Mouse (Mus musculus): ENCODE measurements at regions not wholly inside any gene's neighbourhood (a gene's known extent, or its start where the extent isn't known, plus 50 kb on each side); places are given as distances from the start of the nearest gene placed in this dataset.

GRCm38 (mm10) chr15:27259854-27260191 lies 206.7 kb upstream of the Ank start:
- no peak overlapping the region for H3K4me3 ChIP-seq (ENCODE audit: insufficient read depth in 1 of 2, low read depth in 1 of 2, low read length in 2 of 2, poor library complexity in 1 of 2, severe bottlenecking in 1 of 2)
- no peaks in the 10 kb centered on the region for H3K9me3 ChIP-seq (ENCODE audit: control insufficient read depth, insufficient read depth, low read depth, low read length)
- H3K4me1 ChIP-seq (ENCODE audit: control insufficient read depth in 2 of 2, insufficient read depth in 2 of 2, low read length in 2 of 2, poor library complexity in 1 of 2), result no peaks in the 10 kb centered on the region
- no peak overlapping the region for H3K27ac ChIP-seq (ENCODE audit: insufficient read depth, low read depth, low read length, poor library complexity, severe bottlenecking)
- no peak for TF ChIP-seq CHD2 (IDR thresholded peaks at IDR 0.05; ENCODE audit: low read depth, low read length)
- TF ChIP-seq MAFK (IDR thresholded peaks at IDR 0.05; ENCODE audit: insufficient read depth, low read depth, low read length), result no peak
- TF ChIP-seq ZC3H11A (IDR thresholded peaks at IDR 0.05; ENCODE audit: borderline replicate concordance, low read depth, low read length), result no peak
- TF ChIP-seq HCFC1 (IDR thresholded peaks at IDR 0.05; ENCODE audit: borderline replicate concordance, insufficient read depth, low read length), result no peak
- no peaks in the 10 kb centered on the region for H3K36me3 ChIP-seq (ENCODE audit: control insufficient read depth, insufficient read depth, low read length, poor library complexity, severe bottlenecking)
- in situ Hi-C loops (cut with MboI; ENCODE audit: low sequenced_read_pairs in 2 of 2, unreplicated experiment in 2 of 2), result no loop called here
- H3K9ac ChIP-seq (ENCODE audit: insufficient read depth, low read depth, low read length, poor library complexity, severe bottlenecking), result no peak overlapping the region
- DNase-seq (ENCODE audit: low read depth, low spot score), result no peak

GRCm38 (mm10) chr15:27270203-27270602 lies 196.3 kb upstream of the Ank start:
- in situ Hi-C loops (cut with MboI; ENCODE audit: low sequenced_read_pairs in 2 of 2, unreplicated experiment in 2 of 2), result no loop called here
- Histone ChIP-seq H3K27ac (ENCODE audit: insufficient read depth, low read depth, low read length, poor library complexity, severe bottlenecking) (no peak overlapping the region), H3K9ac (ENCODE audit: insufficient read depth, low read depth, low read length, poor library complexity, severe bottlenecking) (no peak overlapping the region), H3K36me3 (ENCODE audit: control insufficient read depth, insufficient read depth, low read length, poor library complexity, severe bottlenecking) (no peaks in the 10 kb centered on the region), H3K4me1 (ENCODE audit: control insufficient read depth in 2 of 2, insufficient read depth in 2 of 2, low read length in 2 of 2, poor library complexity in 1 of 2) (no peaks in the 10 kb centered on the region), H3K4me3 (ENCODE audit: insufficient read depth in 1 of 2, low read depth in 1 of 2, low read length in 2 of 2, poor library complexity in 1 of 2, severe bottlenecking in 1 of 2) (no peak overlapping the region), H3K9me3 (ENCODE audit: control insufficient read depth, insufficient read depth, low read depth, low read length) (no peaks in the 10 kb centered on the region)
- no peak for TF ChIP-seq HCFC1 (IDR thresholded peaks at IDR 0.05; ENCODE audit: borderline replicate concordance, insufficient read depth, low read length)
- TF ChIP-seq ZNF384 (IDR thresholded peaks at IDR 0.05; ENCODE audit: low read depth, low read length), result no peak
- TF ChIP-seq CHD2 (IDR thresholded peaks at IDR 0.05; ENCODE audit: low read depth, low read length), result no peak
- TF ChIP-seq MAFK (IDR thresholded peaks at IDR 0.05; ENCODE audit: insufficient read depth, low read depth, low read length), result no peak
- TF ChIP-seq ZC3H11A (IDR thresholded peaks at IDR 0.05; ENCODE audit: borderline replicate concordance, low read depth, low read length), result no peak
- no peak for DNase-seq (ENCODE audit: low read depth, low spot score)

- TF ChIP-seq HCFC1 (IDR thresholded peaks at IDR 0.05; ENCODE audit: borderline replicate concordance, insufficient read depth, low read length) (no peak), MAFK (IDR thresholded peaks at IDR 0.05; ENCODE audit: insufficient read depth, low read depth, low read length) (no peak)
- Histone ChIP-seq H3K36me3 (ENCODE audit: control insufficient read depth, insufficient read depth, low read length, poor library complexity, severe bottlenecking) (no peaks in the 10 kb centered on the region), H3K9me3 (ENCODE audit: control insufficient read depth, insufficient read depth, low read depth, low read length) (peaks cover 9% of the 10 kb centered on the region; the same call in 1 of the 2 replicates), H3K4me3 (ENCODE audit: insufficient read depth in 1 of 2, low read depth in 1 of 2, low read length in 2 of 2, poor library complexity in 1 of 2, severe bottlenecking in 1 of 2) (no peak overlapping the region), H3K27ac (ENCODE audit: insufficient read depth, low read depth, low read length, poor library complexity, severe bottlenecking) (no peak overlapping the region), H3K4me1 (ENCODE audit: control insufficient read depth in 2 of 2, insufficient read depth in 2 of 2, low read length in 2 of 2, poor library complexity in 1 of 2) (no peaks in the 10 kb centered on the region), H3K9ac (ENCODE audit: insufficient read depth, low read depth, low read length, poor library complexity, severe bottlenecking) (no peak overlapping the region)
- in situ Hi-C loops (cut with MboI; ENCODE audit: low sequenced_read_pairs in 2 of 2, unreplicated experiment in 2 of 2), result no loop called here
- peak; percentile 6 for DNase-seq (ENCODE audit: low read depth, low spot score)
These were observed 184.2 kb upstream of the Ank start for GRCm38 (mm10) chr15:27282279-27282678.

- in situ Hi-C loops (cut with MboI; ENCODE audit: low sequenced_read_pairs in 2 of 2, unreplicated experiment in 2 of 2), result loop anchor here (25.0 kb wide), 1 partner anchor 283 kb away; no protein-coding TSS in a partner anchor
- no peak for DNase-seq (ENCODE audit: low read depth, low spot score)
- H3K9ac ChIP-seq (ENCODE audit: insufficient read depth, low read depth, low read length, poor library complexity, severe bottlenecking), result no peak overlapping the region
- H3K4me1 ChIP-seq (ENCODE audit: control insufficient read depth in 2 of 2, insufficient read depth in 2 of 2, low read length in 2 of 2, poor library complexity in 1 of 2), result 0 out of 4 replicates have a peak, but pooled peaks cover 0 to 3% of the 10 kb centered on the region in 2 experiments
- TF ChIP-seq HCFC1 (IDR thresholded peaks at IDR 0.05; ENCODE audit: borderline replicate concordance, insufficient read depth, low read length), result no peak
- peak overlapping the region in 1 of 2 experiments; percentile 68; a peak in 2 of 4 replicates for H3K4me3 ChIP-seq (ENCODE audit: insufficient read depth in 1 of 2, low read depth in 1 of 2, low read length in 2 of 2, poor library complexity in 1 of 2, severe bottlenecking in 1 of 2)
- no peaks in the 10 kb centered on the region for H3K9me3 ChIP-seq (ENCODE audit: control insufficient read depth, insufficient read depth, low read depth, low read length)
- no peak overlapping the region for H3K27ac ChIP-seq (ENCODE audit: insufficient read depth, low read depth, low read length, poor library complexity, severe bottlenecking)
- H3K36me3 ChIP-seq (ENCODE audit: control insufficient read depth, insufficient read depth, low read length, poor library complexity, severe bottlenecking), result no peaks in the 10 kb centered on the region
These were observed 162.6 kb upstream of the Ank start for GRCm38 (mm10) chr15:27303856-27304255.

GRCm38 (mm10) chr15:27304256-27304655 lies 162.2 kb upstream of the Ank start:
- H3K36me3 ChIP-seq (ENCODE audit: control insufficient read depth, insufficient read depth, low read length, poor library complexity, severe bottlenecking), result no peaks in the 10 kb centered on the region
- no peak for TF ChIP-seq ZNF384 (IDR thresholded peaks at IDR 0.05; ENCODE audit: low read depth, low read length)
- TF ChIP-seq MAFK (IDR thresholded peaks at IDR 0.05; ENCODE audit: insufficient read depth, low read depth, low read length), result no peak
- 0 out of 2 replicates have a peak, but pooled peaks have one; percentile 38 for TF ChIP-seq CHD2 (IDR thresholded peaks at IDR 0.05; ENCODE audit: low read depth, low read length)
- no peak; the same call in 1 of the 2 replicates for TF ChIP-seq HCFC1 (IDR thresholded peaks at IDR 0.05; ENCODE audit: borderline replicate concordance, insufficient read depth, low read length)
- TF ChIP-seq ZC3H11A (IDR thresholded peaks at IDR 0.05; ENCODE audit: borderline replicate concordance, low read depth, low read length), result no peak
- H3K4me3 ChIP-seq (ENCODE audit: insufficient read depth in 1 of 2, low read depth in 1 of 2, low read length in 2 of 2, poor library complexity in 1 of 2, severe bottlenecking in 1 of 2), result peak overlapping the region in 1 of 2 experiments; percentile 68; a peak in 2 of 4 replicates
- H3K4me1 ChIP-seq (ENCODE audit: control insufficient read depth in 2 of 2, insufficient read depth in 2 of 2, low read length in 2 of 2, poor library complexity in 1 of 2), result 0 out of 4 replicates have a peak, but pooled peaks cover 0 to 3% of the 10 kb centered on the region in 2 experiments
- no peak overlapping the region for H3K27ac ChIP-seq (ENCODE audit: insufficient read depth, low read depth, low read length, poor library complexity, severe bottlenecking)
- peak; percentile 76 for DNase-seq (ENCODE audit: low read depth, low spot score)
- no peak overlapping the region for H3K9ac ChIP-seq (ENCODE audit: insufficient read depth, low read depth, low read length, poor library complexity, severe bottlenecking)
- no peaks in the 10 kb centered on the region for H3K9me3 ChIP-seq (ENCODE audit: control insufficient read depth, insufficient read depth, low read depth, low read length)
- in situ Hi-C loops (cut with MboI; ENCODE audit: low sequenced_read_pairs in 2 of 2, unreplicated experiment in 2 of 2), result loop anchor here (25.0 kb wide), 1 partner anchor 283 kb away; no protein-coding TSS in a partner anchor
